Mouse (Mus musculus) cortical plate, adult 2 months (tissue): ENCODE results near the gene Armc2.

Experiments used
- CTCF ChIP-seq: fragments of 200-500 bp; IDR thresholded peaks from 2 replicates; pipeline ENCODE4 v1.5.1; 2011; ENCODE audit warnings: mild to moderate bottlenecking, control low read depth, low read length; ENCODE audit not compliant: insufficient read depth; ENCODE audit errors: extremely low read depth
- POLR2A ChIP-seq: fragments of 200-500 bp; IDR thresholded peaks from 2 replicates; pipeline ENCODE4 v1.6.1; 2011; ENCODE audit warnings: mild to moderate bottlenecking, low read length, control low read depth; ENCODE audit not compliant: insufficient read depth; ENCODE audit errors: extremely low read depth

GRCm38 (mm10) chr10:41908899-41909298 lies 109.3 kb downstream of the Armc2 start:
- TF ChIP-seq POLR2A = no peak
- no peak for TF ChIP-seq CTCF
